Mouse (Mus musculus): ENCODE results near the gene Rhd.

Rhd gene

GRCm38 (mm10) chr4:134914864-134915209, 50.5 kb downstream of the Rhd start, which contains the start of gene Tmem50a:
Tmem50a (minus strand) TSS chr4:134915024.
- CTCF ChIA-PET: interaction anchor here in 1 of 4 experiments (0.6 to 2.3 kb wide), 4 partner anchors 23 to 500 kb away, joined by 3 to 10 read pairs (median 4); no protein-coding TSS in a partner anchor
- POLR2A ChIA-PET: interaction anchor here in 3 of 4 experiments (1.0 to 7.6 kb wide), 10 partner anchors 9 to 45 kb away, joined by 3 to 95 read pairs (median 8); partner anchors contain the start of genes Rsrp1 (in 3 of the 3) and Syf2 (in 1 of the 3)

- CTCF ChIA-PET: interaction anchor here in 1 of 4 experiments (0.6 to 1.7 kb wide), 4 partner anchors 32 to 499 kb away, joined by 3 read pairs; no protein-coding TSS in a partner anchor
- POLR2A ChIA-PET: interaction anchor here in 3 of 4 experiments (1.0 to 7.6 kb wide), 12 partner anchors 8 to 46 kb away, joined by 3 to 95 read pairs (median 6); partner anchors contain the start of genes Rsrp1 (in 3 of the 3) and Syf2 (in 1 of the 3)
These were observed 51.1 kb downstream of the Rhd start for GRCm38 (mm10) chr4:134915223-134916050.

GRCm38 (mm10) chr4:134917194-134917593, 52.9 kb downstream of the Rhd start:
- ChIA-PET CTCF (interaction anchor here in 1 of 4 experiments (1.5 kb wide), 1 partner anchor 34 kb away, joined by 3 read pairs; no protein-coding TSS in a partner anchor), POLR2A (interaction anchor here in 2 of 4 experiments (0.6 to 7.6 kb wide), 5 partner anchors 7 to 366 kb away, joined by 3 to 95 read pairs (median 4); partner anchors contain the start of gene Rsrp1 (in 1 of the 2))

- CTCF ChIA-PET: interaction anchor here in 2 of 4 experiments (0.5 to 1.6 kb wide), 2 partner anchors 30 to 35 kb away, joined by 3 to 4 read pairs; no protein-coding TSS in a partner anchor
- POLR2A ChIA-PET: interaction anchor here in 3 of 4 experiments (0.6 to 3.0 kb wide), 10 partner anchors 9 to 367 kb away, joined by 3 to 20 read pairs (median 4); no protein-coding TSS in a partner anchor
These were observed 54.0 kb downstream of the Rhd start for GRCm38 (mm10) chr4:134918381-134918780.

GRCm38 (mm10) chr4:134919733-134920540, 55.6 kb downstream of the Rhd start:
- ChIA-PET POLR2A (interaction anchor here in 3 of 4 experiments (0.5 to 3.0 kb wide), 20 partner anchors 8 to 1939 kb away, joined by 3 to 20 read pairs (median 3); partner anchors contain the start of genes Clic4 (in 1 of the 3), Maco1 (in 1 of the 3) and Syf2 (in 1 of the 3)), CTCF (interaction anchor here in 3 of 4 experiments (0.6 to 1.2 kb wide), 4 partner anchors 67 to 350 kb away, joined by 3 to 5 read pairs (median 4); no protein-coding TSS in a partner anchor)

GRCm38 (mm10) chr4:134920631-134921030, 56.3 kb downstream of the Rhd start:
- POLR2A ChIA-PET: interaction anchor here in 3 of 4 experiments (0.6 to 3.0 kb wide), 6 partner anchors 8 to 569 kb away, joined by 3 to 20 read pairs (median 4); partner anchors contain the start of gene Clic4 (in 1 of the 3)
- CTCF ChIA-PET: no interaction called here

- ChIA-PET CTCF (interaction anchor here in 2 of 4 experiments (0.7 to 1.3 kb wide), 3 partner anchors 41 to 304 kb away, joined by 3 read pairs; no protein-coding TSS in a partner anchor), POLR2A (interaction anchor here in 3 of 4 experiments (0.5 to 6.0 kb wide), 18 partner anchors 8 to 431 kb away, joined by 3 to 95 read pairs (median 10); partner anchors contain the start of genes Syf2 (in 2 of the 3), Clic4 (in 1 of the 3), Srrm1 (in 1 of the 3) and Tmem50a (in 1 of the 3))
These were observed 57.4 kb downstream of the Rhd start for GRCm38 (mm10) chr4:134921703-134922102.

- CTCF ChIA-PET: interaction anchor here in 3 of 4 experiments (0.6 to 1.3 kb wide), 8 partner anchors 15 to 1339 kb away, joined by 3 to 7 read pairs (median 3); partner anchors contain the start of gene Cep85 (in 1 of the 3)
- POLR2A ChIA-PET: interaction anchor here (0.5 to 6.0 kb wide), 115 partner anchors 8 to 1131 kb away, joined by 3 to 95 read pairs (median 5); partner anchors contain the start of genes Tmem50a (in 3 of the 4), Clic4 (in 2 of the 4), Mtfr1l (in 2 of the 4) and Srrm1 (in 2 of the 4)
These were observed 58.0 kb downstream of the Rhd start for GRCm38 (mm10) chr4:134922111-134922924.

- POLR2A ChIA-PET: interaction anchor here (0.5 to 6.0 kb wide), 179 partner anchors 7 to 1131 kb away, joined by 3 to 95 read pairs (median 4); partner anchors contain the start of genes Tmem50a (in 3 of the 4), Clic4 (in 2 of the 4), Man1c1 (in 2 of the 4) and Mtfr1l (in 2 of the 4)
- CTCF ChIA-PET: interaction anchor here in 3 of 4 experiments (0.6 to 1.3 kb wide), 7 partner anchors 16 to 1338 kb away, joined by 3 to 7 read pairs (median 3); partner anchors contain the start of gene Cep85 (in 1 of the 3)
These were observed 58.5 kb downstream of the Rhd start for GRCm38 (mm10) chr4:134922925-134923244.

GRCm38 (mm10) chr4:134923258-134924018, 59.1 kb downstream of the Rhd start, which contains the start of gene Rsrp1:
Rsrp1 (plus strand) TSS chr4:134923592.
- ChIA-PET CTCF (interaction anchor here in 3 of 4 experiments (0.5 to 1.3 kb wide), 10 partner anchors 16 to 1337 kb away, joined by 3 to 7 read pairs (median 4); partner anchors contain the start of gene Cep85 (in 1 of the 3)), POLR2A (interaction anchor here (0.5 to 6.0 kb wide), 180 partner anchors 8 to 1130 kb away, joined by 3 to 95 read pairs (median 4); partner anchors contain the start of genes Tmem50a (in 3 of the 4), Clic4 (in 2 of the 4), Man1c1 (in 2 of the 4) and Mtfr1l (in 2 of the 4))

GRCm38 (mm10) chr4:134924019-134924741, 59.8 kb downstream of the Rhd start:
- ChIA-PET CTCF (interaction anchor here in 2 of 4 experiments (0.5 to 1.3 kb wide), 4 partner anchors 43 to 139 kb away, joined by 3 to 4 read pairs (median 4); no protein-coding TSS in a partner anchor), POLR2A (interaction anchor here (0.5 to 6.0 kb wide), 100 partner anchors 7 to 1976 kb away, joined by 3 to 95 read pairs (median 5); partner anchors contain the start of genes Tmem50a (in 3 of the 4), Clic4 (in 2 of the 4), Srrm1 (in 2 of the 4) and Syf2 (in 2 of the 4))

- ChIA-PET CTCF (no interaction called here), POLR2A (interaction anchor here in 3 of 4 experiments (0.6 to 6.0 kb wide), 23 partner anchors 9 to 1311 kb away, joined by 3 to 95 read pairs (median 5); partner anchors contain the start of genes Tmem50a (in 3 of the 3), Clic4 (in 1 of the 3) and Srrm1 (in 1 of the 3))
These were observed 60.9 kb downstream of the Rhd start for GRCm38 (mm10) chr4:134925206-134925605.

- ChIA-PET CTCF (interaction anchor here in 1 of 4 experiments (0.9 kb wide), 1 partner anchor 741 kb away, joined by 3 read pairs; the partner anchor contains the start of gene Cep85), POLR2A (interaction anchor here in 3 of 4 experiments (0.6 to 2.1 kb wide), 17 partner anchors 8 to 385 kb away, joined by 3 to 20 read pairs (median 4); partner anchors contain the start of gene Tmem50a (in 2 of the 3))
These were observed 63.6 kb downstream of the Rhd start for GRCm38 (mm10) chr4:134927815-134928463.

- ChIA-PET POLR2A (interaction anchor here in 3 of 4 experiments (0.6 to 2.1 kb wide), 15 partner anchors 9 to 379 kb away, joined by 3 to 20 read pairs (median 4); partner anchors contain the start of gene Tmem50a (in 1 of the 3)), CTCF (interaction anchor here in 1 of 4 experiments (0.9 kb wide), 1 partner anchor 741 kb away, joined by 3 read pairs; the partner anchor contains the start of gene Cep85)
These were observed 64.1 kb downstream of the Rhd start for GRCm38 (mm10) chr4:134928464-134928836.

All from embryonic stem cell, embryonic (primary cell).